Mouse (Mus musculus) gastrocnemius, postnatal 14 days (tissue): ENCODE results near the gene Fam184a. TPM values are rescaled to one million over a fixed set of nuclear protein-coding genes. Genes with fewer than 3 reads are reported as not detected.

Source experiments
- DNase-seq: peaks from one replicate; pipeline ENCODE4 v3.0.0; 2021; ENCODE audit warnings: mixed read lengths
- intact Hi-C: fragments of 180-260 bp; cut with DNase I; formaldehyde crosslinking; loops from one replicate; pipeline ENCODE4 v1.15.1; 2025; ENCODE audit warnings: low total_unique reads
- long read RNA-seq, 2 experiments: library from polyadenylated mRNA; stranded (forward); transcript quantifications; one replicate each; pipeline ENCODE4 v2.0.0; 2021
- total RNA-seq, 2 experiments: library from RNA; stranded (reverse); gene quantifications; 2 replicates each; pipeline ENCODE4 v1.2.3; 2021

Fam184a gene
- total RNA-seq, result under 1 TPM; 0.70 to 0.80 TPM
- long read RNA-seq, experiment 1, result 0 reads
- long read RNA-seq, experiment 2, result 0 reads

- intact Hi-C loops, result no loop called here
- peak; percentile 69 for DNase-seq
These were observed at the start of gene Fam184a for GRCm38 (mm10) chr10:53750955-53751652. Fam184a (minus strand) TSS chr10:53751123.

GRCm38 (mm10) chr10:53796258-53796581 is 45.3 kb upstream of the Fam184a start:
- intact Hi-C loops, result no loop called here
- DNase-seq, result no peak

GRCm38 (mm10) chr10:53795567-53796257 is 44.8 kb upstream of the Fam184a start:
- intact Hi-C loops, result no loop called here
- no peak for DNase-seq

GRCm38 (mm10) chr10:53791281-53791680 is 40.4 kb upstream of the Fam184a start:
- no peak for DNase-seq
- intact Hi-C loops, result loop anchor here (5.0 kb wide), 1 partner anchor 144 kb away; no protein-coding TSS in a partner anchor

GRCm38 (mm10) chr10:53776591-53776990 is 25.7 kb upstream of the Fam184a start:
- intact Hi-C loops, result no loop called here
- DNase-seq, result no peak

- DNase-seq, result no peak
- intact Hi-C loops, result no loop called here
These were observed 21.8 kb upstream of the Fam184a start for GRCm38 (mm10) chr10:53772708-53773107.

GRCm38 (mm10) chr10:53771480-53771879 is 20.6 kb upstream of the Fam184a start:
- intact Hi-C loops, result no loop called here
- no peak for DNase-seq

- intact Hi-C loops, result no loop called here
- no peak for DNase-seq
These were observed 17.8 kb upstream of the Fam184a start for GRCm38 (mm10) chr10:53768745-53769144.

GRCm38 (mm10) chr10:53765471-53765870 is 14.5 kb upstream of the Fam184a start:
- DNase-seq, result no peak
- intact Hi-C loops, result no loop called here

GRCm38 (mm10) chr10:53752723-53753122 is 1.8 kb upstream of the Fam184a start:
- intact Hi-C loops, result no loop called here
- DNase-seq, result no peak

GRCm38 (mm10) chr10:53750275-53750954 is 508 bp downstream of the Fam184a start:
- intact Hi-C loops, result no loop called here
- DNase-seq, result no peak

GRCm38 (mm10) chr10:53746039-53746438 is 4.9 kb downstream of the Fam184a start:
- intact Hi-C loops, result no loop called here
- no peak for DNase-seq

- intact Hi-C loops, result no loop called here
These were observed 8.0 kb downstream of the Fam184a start for GRCm38 (mm10) chr10:53742961-53743360.

GRCm38 (mm10) chr10:53740014-53740413 is 10.9 kb downstream of the Fam184a start:
- intact Hi-C loops, result no loop called here
- no peak for DNase-seq

More at GRCm38 (mm10) chr10:53742961-53743360, 8.0 kb downstream of the Fam184a start:
- no peak for DNase-seq

GRCm38 (mm10) chr10:53738842-53739241 is 12.1 kb downstream of the Fam184a start:
- DNase-seq, result no peak
- intact Hi-C loops, result no loop called here

GRCm38 (mm10) chr10:53735201-53735865 is 15.6 kb downstream of the Fam184a start:
- intact Hi-C loops, result no loop called here
- DNase-seq, result no peak

GRCm38 (mm10) chr10:53732324-53732723 is 18.6 kb downstream of the Fam184a start:
- no peak for DNase-seq
- intact Hi-C loops, result no loop called here

- no peak for DNase-seq
- intact Hi-C loops, result no loop called here
These were observed 22.0 kb downstream of the Fam184a start for GRCm38 (mm10) chr10:53728883-53729282.

GRCm38 (mm10) chr10:53725301-53725700 is 25.6 kb downstream of the Fam184a start:
- DNase-seq, result no peak
- intact Hi-C loops, result no loop called here

GRCm38 (mm10) chr10:53704516-53704915 is 46.4 kb downstream of the Fam184a start:
- no peak for DNase-seq
- intact Hi-C loops, result no loop called here
